Mouse (Mus musculus) granulocyte monocyte progenitor cell, adult 5-6 weeks (primary cell): ENCODE measurements around the gene Rapgef3. TPM values are rescaled to one million over a fixed set of nuclear protein-coding genes. Genes with fewer than 3 reads are reported as not detected.

Experiments used
- ATAC-seq: replicated peaks from 2 replicates; pipeline ENCODE4 v1.8.0; 2016; ENCODE audit warnings: mild to moderate bottlenecking, moderate TSS enrichment, inconsistent platforms; ENCODE audit not compliant: poor library complexity, severe bottlenecking
- total RNA-seq, 2 experiments: library from RNA; stranded (forward) in 1 of 2; stranded (reverse) in 1 of 2; fragments of 200-712, 200-1000 nt in 1 of 2; fragments of >200 nt in 1 of 2; fragmentation: Nextera tagmentation in 1 of 2; gene quantifications; 2 replicates each; pipeline ENCODE4 v1.2.3; 2014 to 2017

The Rapgef3 gene
- total RNA-seq, 2 experiments from 2014 or later: 11.9 to 33.0 TPM

GRCm38 (mm10) chr15:97727048-97727447 is 40.7 kb downstream of the Rapgef3 start:
- ATAC-seq: peak; percentile 64

GRCm38 (mm10) chr15:97726310-97726709 is 41.5 kb downstream of the Rapgef3 start:
- no peak for ATAC-seq

- ATAC-seq: peak; percentile 55
Observed at GRCm38 (mm10) chr15:97725198-97725785, 42.5 kb downstream of the Rapgef3 start.

GRCm38 (mm10) chr15:97724346-97725197 is 43.2 kb downstream of the Rapgef3 start:
- ATAC-seq: no peak

- ATAC-seq: no peak
Observed at GRCm38 (mm10) chr15:97723536-97724345, 44.0 kb downstream of the Rapgef3 start.

- ATAC-seq: peak; percentile 71
Observed at GRCm38 (mm10) chr15:97721008-97721701, 46.6 kb downstream of the Rapgef3 start.

- ATAC-seq: no peak
Observed at GRCm38 (mm10) chr15:97720026-97720675, 47.6 kb downstream of the Rapgef3 start.

- ATAC-seq: no peak
Observed at GRCm38 (mm10) chr15:97719494-97719893, 48.3 kb downstream of the Rapgef3 start.

GRCm38 (mm10) chr15:97718535-97719155 is 49.1 kb downstream of the Rapgef3 start:
- ATAC-seq: no peak

- ATAC-seq: peak; percentile 63
Observed at GRCm38 (mm10) chr15:97717861-97718534, 49.8 kb downstream of the Rapgef3 start.

- no peak for ATAC-seq
Observed at GRCm38 (mm10) chr15:97716782-97717181, 51.0 kb downstream of the Rapgef3 start.

GRCm38 (mm10) chr15:97715734-97716133 is 52.0 kb downstream of the Rapgef3 start:
- no peak for ATAC-seq

GRCm38 (mm10) chr15:97715083-97715482 is 52.7 kb downstream of the Rapgef3 start:
- ATAC-seq: no peak

GRCm38 (mm10) chr15:97712546-97712945 is 55.2 kb downstream of the Rapgef3 start:
- ATAC-seq: no peak

GRCm38 (mm10) chr15:97710906-97711305 is 56.9 kb downstream of the Rapgef3 start:
- ATAC-seq: no peak

GRCm38 (mm10) chr15:97705211-97706050 is 62.3 kb downstream of the Rapgef3 start, which contains the start of gene Rpap3:
Gene Rpap3 (minus strand): TSS chr15:97705825.
- ATAC-seq: peak; percentile 88

- no peak for ATAC-seq
Observed at GRCm38 (mm10) chr15:97696616-97697015, 71.2 kb downstream of the Rapgef3 start.
